Mouse (Mus musculus): ENCODE measurements around the gene Gbf1.

DNA sequence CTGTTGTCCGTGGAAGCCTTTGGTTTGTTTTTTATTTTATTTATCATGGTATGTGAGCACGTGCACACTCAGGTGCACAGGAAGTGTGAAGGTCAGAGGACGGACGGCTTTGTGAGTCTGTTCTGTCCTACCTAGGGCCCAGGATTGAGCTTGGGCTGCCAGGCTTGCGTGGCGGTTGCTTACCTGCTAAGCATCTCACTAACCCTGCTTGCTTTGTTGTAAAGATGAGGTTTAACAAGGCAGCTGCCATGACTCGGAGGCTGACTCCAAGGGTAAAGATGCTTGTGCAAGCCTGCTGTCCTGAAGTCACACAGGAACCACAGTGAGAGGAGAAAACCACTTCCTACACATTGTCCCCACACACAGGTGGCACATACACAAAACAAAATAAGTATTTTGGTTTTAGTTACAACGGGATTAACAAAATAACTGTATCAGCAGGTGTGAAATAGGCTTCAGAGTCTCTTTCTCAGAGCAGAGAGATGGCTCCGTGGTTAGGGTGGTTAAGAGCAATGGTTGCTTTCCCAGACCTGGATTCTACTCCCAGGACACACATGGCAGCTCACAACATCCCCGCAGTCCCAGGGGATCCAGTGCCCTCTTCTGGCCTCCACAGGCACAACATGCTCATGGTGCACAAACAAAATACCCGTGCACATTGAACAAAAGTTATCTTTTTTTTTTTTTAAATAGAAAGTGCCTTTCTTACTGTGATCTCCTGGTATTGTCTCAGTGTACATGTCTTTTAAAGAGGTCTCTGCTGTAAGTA, 130.0 kb downstream of the Gbf1 start:
- TF ChIP-seq CTCF (IDR thresholded peaks at IDR 0.05; ENCODE audit: low read depth, low read length) = no peak
- no peak for TF ChIP-seq GATA1 (IDR thresholded peaks at IDR 0.05; ENCODE audit: borderline replicate concordance, low read length)

Data from G1E (cell line).